Comparison of ENCODE assay signal across 8 mouse cellular contexts in genomic region chr5:105404961-105405360, GRCm38 (mm10). TPM values are rescaled to one million over a fixed set of nuclear protein-coding genes. Genes with fewer than 3 reads are reported as not detected.
DNase-seq lines count a peak whose midpoint lies in the region; ATAC-seq and TF ChIP-seq lines count a peak whose summit lies in the region.
"Had no signal": no experiment of that assay in that cellular context is flagged by ENCODE, and none has a peak within 500 bp of the region (broad histone marks: within the 10 kb centered on the region; RNA-seq: fewer than 3 reads in every experiment).

No protein-coding gene starts in this region.

- H3K4me1 ChIP-seq in kidney, postnatal 0 days (replicated peaks; ENCODE audit: insufficient read depth, low read length): no peaks in the 10 kb centered on the region
- 0 out of 2 replicates have a peak, but pooled peaks cover 6% of the 10 kb centered on the region for H3K4me1 ChIP-seq in liver, embryonic 11.5 days (replicated peaks; ENCODE audit: control insufficient read depth, insufficient read depth, low read length)

- H3K36me3 ChIP-seq in kidney, postnatal 0 days (ENCODE audit: insufficient read depth, low read length): no peaks in the 10 kb centered on the region
- H3K36me3 ChIP-seq in liver, embryonic 11.5 days (ENCODE audit: control insufficient read depth, insufficient read depth, low read length): no peaks in the 10 kb centered on the region
- H3K36me3 ChIP-seq: heart, embryonic 13.5 days had no signal

- H3K27ac ChIP-seq in kidney, postnatal 0 days: no peak overlapping the region
- no peak overlapping the region for H3K27ac ChIP-seq in liver, embryonic 11.5 days (ENCODE audit: low read depth, low read length)
- H3K27ac ChIP-seq: heart, embryonic 13.5 days had no signal

- H3K9me3 ChIP-seq in kidney, postnatal 0 days (replicated peaks; ENCODE audit: low read length): no peaks in the 10 kb centered on the region
- no peaks in the 10 kb centered on the region for H3K9me3 ChIP-seq in liver, embryonic 11.5 days (ENCODE audit: control insufficient read depth, low read length)
- H3K9me3 ChIP-seq: heart, embryonic 13.5 days had no signal

- H3K4me2 ChIP-seq in kidney, postnatal 0 days (ENCODE audit: low read length): no peak overlapping the region
- H3K4me2 ChIP-seq in liver, embryonic 11.5 days: no peak overlapping the region
- H3K4me2 ChIP-seq: heart, embryonic 13.5 days had no signal

- H3K27me3 ChIP-seq in kidney, postnatal 0 days (ENCODE audit: insufficient read depth, low read length): no peaks in the 10 kb centered on the region
- H3K27me3 ChIP-seq in liver, embryonic 11.5 days (replicated peaks; ENCODE audit: control insufficient read depth, insufficient read depth, low read length): no peaks in the 10 kb centered on the region
- H3K27me3 ChIP-seq: heart, embryonic 13.5 days had no signal

- ATAC-seq in kidney, postnatal 0 days (replicated peaks; ENCODE audit: low FRiP score, low read depth): no peak
- no peak for ATAC-seq in liver, embryonic 11.5 days (replicated peaks; ENCODE audit: low FRiP score)

- no peak overlapping the region for H3K4me3 ChIP-seq in kidney, postnatal 0 days (replicated peaks; ENCODE audit: low read depth, low read length)
- H3K4me3 ChIP-seq in liver, embryonic 11.5 days (ENCODE audit: low read depth, low read length): no peak overlapping the region
- H3K4me3 ChIP-seq: heart, embryonic 13.5 days had no signal

- H3K9ac ChIP-seq in kidney, postnatal 0 days (ENCODE audit: low read depth, low read length): no peak overlapping the region
- H3K9ac ChIP-seq in liver, embryonic 11.5 days (ENCODE audit: low read depth, low read length): no peak overlapping the region
- H3K9ac ChIP-seq: heart, embryonic 13.5 days had no signal

- WGBS in kidney, postnatal 0 days: 5% methylated on average over 8 of the region's 8 CpGs
- WGBS in liver, embryonic 11.5 days: 10% methylated on average over 8 of the region's 8 CpGs

- peak; percentile 85 for DNase-seq in 3T3-L1 (ENCODE audit: low read depth, low spot score)
- peak; percentile 88 for DNase-seq in CD4-positive, CD25-positive, alpha-beta regulatory T cell, adult 2 months (ENCODE audit: low read depth, low spot score)
- peak; percentile 71 for DNase-seq in c-Kit-positive CD71-negative TER-119-negative erythroid progenitor cells, embryonic 14.5 days (ENCODE audit: low read depth)
- peak; percentile 87 to 93 for DNase-seq in frontal cortex, postnatal 25 days (ENCODE audit: low spot score in 2 of 2)
- peak; percentile 78 for DNase-seq in kidney, postnatal 0 days (ENCODE audit: low spot score)
- peak; percentile 45 for DNase-seq in liver, embryonic 11.5 days (ENCODE audit: low spot score)
- peak; percentile 80 to 88 for DNase-seq in right cerebral cortex, postnatal 10 days (ENCODE audit: low spot score in 2 of 2)

- TF ChIP-seq CTCF in kidney, postnatal 0 days (IDR thresholded peaks at IDR 0.05; ENCODE audit: low read depth): peak; percentile 89

RNA-seq across cellular contexts. Expression of gene Lrrc8b, which starts 10.6 kb away (rescaled TPM):
- polyA plus RNA-seq in kidney, postnatal 0 days (2015; fragmentation: Nextera tagmentation; extraction: Ambion mirVana): 7.0 and 7.2 TPM in 2 replicates
- 9.4 and 10.8 TPM in 2 replicates for polyA plus RNA-seq in liver, embryonic 11.5 days (2014; fragmentation: Nextera tagmentation; extraction: Ambion mirVana)
